Mouse (Mus musculus): Measurements from ENCODE around the gene Gm6096.

- no peak for TF ChIP-seq MAFK (IDR thresholded peaks at IDR 0.05; ENCODE audit: insufficient read depth, low read depth, low read length)
- no peak for TF ChIP-seq ZNF384 (IDR thresholded peaks at IDR 0.05; ENCODE audit: low read depth, low read length)
Measured at GRCm38 (mm10) chr7:34265876-34266346, 15.1 kb downstream of the Gm6096 start.
